Mouse (Mus musculus) ZHBTc4 (cell line): ENCODE data around the gene E430018J23Rik.
"Not testable (repeated sequence)": the region's sequence is repeated elsewhere in the genome, so short reads cannot be mapped to it uniquely, and the experiment has no call there.

Source experiments
- DNase-seq: peaks from one replicate; pipeline ENCODE4 v3.0.0-alpha.2; 2011; ENCODE audit warnings: low read depth, low spot score

E430018J23Rik gene

DNA sequence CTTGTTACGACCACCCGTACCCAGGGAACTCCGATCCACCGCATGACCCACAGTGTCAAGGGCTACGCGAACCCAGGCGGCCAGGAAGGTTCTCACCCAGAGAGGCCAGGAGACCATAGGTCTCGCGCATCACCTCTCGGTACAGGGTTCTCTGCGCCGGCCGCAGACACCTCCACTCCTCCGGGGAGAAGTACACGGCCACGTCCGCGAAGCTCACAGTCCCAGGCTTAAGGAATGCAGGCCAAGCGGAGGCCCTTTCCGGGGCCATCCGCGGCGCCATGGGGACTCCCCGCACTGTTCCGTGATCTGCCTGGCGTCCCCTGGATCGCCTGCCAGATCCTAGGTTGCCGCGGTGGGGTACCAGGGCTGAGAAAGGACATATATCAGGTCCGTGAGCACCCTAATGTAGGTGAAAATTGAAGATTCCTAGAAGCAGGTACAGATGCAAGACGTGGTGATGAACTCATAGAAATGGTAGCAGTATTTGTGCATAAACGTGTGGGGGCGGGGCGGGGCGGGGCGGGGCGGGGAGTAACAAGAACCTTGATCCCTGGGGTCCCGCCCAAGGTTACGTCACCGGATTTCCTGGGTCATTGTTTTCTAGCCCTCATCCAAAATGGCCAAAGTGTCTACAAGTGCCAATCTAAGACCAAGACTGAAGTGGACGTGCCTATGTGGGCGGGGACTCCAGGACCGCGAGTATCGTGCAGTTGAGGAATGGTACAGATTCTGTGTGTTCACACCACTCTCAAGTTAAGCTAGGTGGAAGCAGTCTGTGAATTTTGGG, at the start of gene E430018J23Rik:
E430018J23Rik (minus strand) TSS at position 473 of the 787 bp plus-strand sequence.
- peak; percentile 98 for DNase-seq

DNA sequence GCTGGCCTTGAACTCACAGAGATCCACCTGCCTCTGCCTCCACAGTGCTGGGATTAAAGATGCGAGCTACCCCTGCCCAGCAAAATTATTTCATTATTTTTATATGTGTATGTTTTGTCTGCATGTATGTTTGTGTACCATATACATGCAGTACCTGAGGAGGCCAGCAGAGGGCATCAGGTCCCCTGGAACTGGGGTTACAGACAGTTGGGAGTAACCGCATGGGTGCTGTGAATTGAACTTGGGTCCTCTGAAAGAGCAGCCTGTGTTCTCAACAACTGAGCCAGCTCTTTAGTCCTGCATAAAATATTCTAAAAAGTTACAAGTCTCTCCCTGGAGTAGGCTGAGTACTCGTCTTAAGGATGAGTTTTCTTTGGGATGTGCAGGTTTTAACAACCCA, 44.3 kb upstream of the E430018J23Rik start:
- peak; percentile 65 for DNase-seq

DNA sequence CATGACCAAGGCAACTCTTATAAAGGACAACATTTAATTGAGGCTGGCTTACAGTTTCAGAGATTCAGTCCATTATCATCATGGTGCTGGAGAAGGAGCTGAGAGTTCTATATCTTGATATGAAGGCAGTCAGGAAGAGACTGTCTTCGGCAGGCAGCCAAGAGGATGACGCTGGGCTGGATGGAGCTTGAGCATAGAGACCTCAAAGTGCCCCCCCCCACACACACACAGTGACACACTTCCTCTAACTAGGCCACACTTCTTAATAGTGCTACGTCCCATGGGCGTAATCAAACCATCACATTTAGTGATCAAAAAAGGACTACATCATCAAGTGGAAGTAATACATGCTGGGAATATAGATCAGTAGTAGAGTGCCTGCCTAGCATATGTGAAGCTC, 41.8 kb upstream of the E430018J23Rik start:
- DNase-seq, result no peak

DNA sequence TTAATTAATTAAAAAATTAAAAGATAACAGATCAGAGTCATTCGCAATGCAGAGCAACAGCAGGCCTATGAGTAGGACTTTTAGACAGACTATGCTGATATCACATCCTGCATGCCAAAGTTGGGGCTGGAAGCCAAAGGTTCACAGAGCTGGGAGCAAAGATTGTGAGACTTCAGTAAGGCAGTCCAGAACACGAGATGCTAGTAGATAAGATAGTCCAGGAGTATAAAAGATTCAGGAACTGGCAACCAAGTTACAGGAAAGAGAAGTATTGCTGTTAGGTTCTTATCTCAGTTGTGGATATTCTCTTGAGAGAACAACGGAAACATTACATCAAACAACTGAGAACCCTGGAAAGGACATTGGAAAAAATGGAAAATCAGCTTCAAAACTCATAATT, 32.9 kb upstream of the E430018J23Rik start:
- DNase-seq, result no peak

DNA sequence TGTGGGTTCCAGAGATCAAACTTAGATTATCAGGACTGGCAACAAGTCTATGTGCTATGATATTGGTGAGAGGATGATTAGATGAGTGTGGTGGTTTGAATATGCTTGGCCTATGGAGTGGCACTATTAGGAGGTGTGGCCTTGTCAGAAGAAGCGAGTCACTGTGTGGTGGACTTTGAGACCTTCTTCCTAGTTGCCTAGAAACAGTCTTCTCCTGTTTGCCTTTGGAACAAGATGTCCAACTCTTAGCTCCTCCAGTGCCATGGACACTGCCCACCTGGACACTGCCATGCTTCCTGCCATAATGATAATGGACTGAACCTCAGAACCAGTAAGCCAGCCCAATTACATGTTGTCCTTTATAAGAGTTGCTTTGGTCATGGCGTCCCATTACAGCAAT, 32.5 kb upstream of the E430018J23Rik start:
- no peak for DNase-seq

DNA sequence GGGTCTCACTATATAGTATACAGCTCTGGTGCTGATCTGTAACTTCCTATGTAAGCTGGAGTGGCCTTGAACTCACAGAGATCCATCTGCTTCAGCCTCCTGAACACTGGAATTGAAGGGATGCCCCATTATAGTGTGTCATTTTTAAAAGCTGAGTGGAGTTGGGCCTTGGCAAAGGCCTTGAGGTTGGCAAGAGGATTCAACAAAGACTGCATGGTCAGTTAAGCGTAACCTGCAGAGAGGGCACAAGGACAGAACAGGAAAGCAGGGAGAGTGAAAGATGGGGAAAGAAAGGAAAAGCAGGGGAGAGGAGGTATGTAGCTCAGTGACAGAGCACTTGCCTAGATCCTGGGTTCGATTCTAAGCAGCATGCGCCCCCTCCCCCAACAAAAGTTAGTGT, 31.9 kb upstream of the E430018J23Rik start:
- DNase-seq, result no peak

DNA sequence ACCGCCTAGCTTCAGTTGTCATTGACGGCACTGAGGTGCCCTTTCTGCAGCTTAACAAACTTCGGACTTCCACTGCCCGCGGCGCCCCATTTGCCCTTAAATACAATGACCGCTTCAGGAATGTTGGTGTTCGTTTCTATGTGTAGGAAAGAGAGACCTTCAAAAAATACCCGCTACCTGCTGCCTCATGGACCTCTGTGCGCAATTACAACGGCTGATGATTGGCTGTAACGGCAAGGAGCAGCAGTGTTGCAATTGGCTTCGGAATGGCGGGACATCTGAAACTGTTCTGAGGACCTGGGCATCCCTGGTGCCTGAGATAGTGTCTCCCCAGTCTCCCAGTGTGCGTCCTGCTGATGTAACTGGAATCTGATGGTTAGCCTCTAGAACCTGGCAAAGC, 28.8 kb upstream of the E430018J23Rik start:
- no peak for DNase-seq

DNA sequence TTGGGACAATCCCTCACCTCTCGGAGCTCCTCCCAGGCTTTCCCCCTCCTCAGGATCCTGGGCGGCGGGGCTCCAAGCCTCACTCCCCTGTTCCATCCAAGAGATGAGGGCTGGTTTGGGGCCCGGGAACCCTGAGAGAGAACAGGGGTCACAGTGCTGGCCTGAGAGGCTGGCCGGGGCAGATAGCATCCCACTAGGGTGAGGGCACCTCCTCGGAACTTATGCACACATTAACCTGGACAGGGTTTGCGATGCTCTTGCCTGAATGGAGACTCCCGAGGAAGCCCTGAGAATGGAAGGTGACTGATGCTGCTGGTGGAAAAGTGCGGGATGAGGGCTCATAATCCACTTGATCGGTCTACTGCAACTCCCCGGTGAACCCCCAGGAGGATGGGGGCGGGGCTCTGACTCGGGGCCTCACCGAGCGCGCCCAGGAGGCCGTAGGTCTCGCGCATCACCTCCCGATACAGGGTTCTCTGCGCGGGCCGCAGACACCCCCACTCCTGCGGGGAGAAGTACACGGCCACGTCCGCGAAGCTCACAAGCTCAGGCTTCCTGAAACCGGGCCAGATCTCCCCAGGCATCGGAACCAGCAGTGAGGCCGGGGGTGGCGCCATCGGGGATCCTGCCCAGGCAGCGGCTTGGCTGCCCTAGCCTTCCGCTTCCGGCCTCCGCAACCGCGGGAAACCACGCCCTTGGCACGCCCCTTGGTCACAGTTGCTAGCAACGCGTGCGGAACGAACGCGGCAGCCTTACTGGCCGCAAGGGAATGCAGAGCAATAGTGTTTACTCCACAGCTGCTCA, 28.2 kb upstream of the E430018J23Rik start, which contains the start of gene Zfp688:
Zfp688 (minus strand) TSS at position 681 of the 804 bp plus-strand sequence.
- DNase-seq, result peak; percentile 96

DNA sequence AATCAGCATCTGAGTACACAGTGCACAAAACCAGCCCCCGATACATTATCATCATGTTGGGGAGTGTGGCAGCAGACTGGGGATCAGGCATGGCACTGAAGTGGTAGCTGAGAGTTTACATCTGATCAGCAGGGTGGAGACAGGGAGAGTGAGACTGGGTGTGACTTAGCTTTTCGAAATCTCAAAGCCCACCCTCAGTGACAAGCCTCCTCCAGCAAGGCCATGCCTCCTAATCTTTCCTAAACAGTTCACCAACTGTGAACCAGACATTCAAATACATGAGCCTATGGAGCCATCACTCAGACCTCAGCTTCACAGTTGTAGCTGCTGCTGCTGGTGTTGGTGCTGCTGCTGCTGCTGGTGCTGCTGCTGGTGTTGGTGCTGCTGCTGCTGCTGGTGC, 18.0 kb upstream of the E430018J23Rik start:
- DNase-seq, result no peak

DNA sequence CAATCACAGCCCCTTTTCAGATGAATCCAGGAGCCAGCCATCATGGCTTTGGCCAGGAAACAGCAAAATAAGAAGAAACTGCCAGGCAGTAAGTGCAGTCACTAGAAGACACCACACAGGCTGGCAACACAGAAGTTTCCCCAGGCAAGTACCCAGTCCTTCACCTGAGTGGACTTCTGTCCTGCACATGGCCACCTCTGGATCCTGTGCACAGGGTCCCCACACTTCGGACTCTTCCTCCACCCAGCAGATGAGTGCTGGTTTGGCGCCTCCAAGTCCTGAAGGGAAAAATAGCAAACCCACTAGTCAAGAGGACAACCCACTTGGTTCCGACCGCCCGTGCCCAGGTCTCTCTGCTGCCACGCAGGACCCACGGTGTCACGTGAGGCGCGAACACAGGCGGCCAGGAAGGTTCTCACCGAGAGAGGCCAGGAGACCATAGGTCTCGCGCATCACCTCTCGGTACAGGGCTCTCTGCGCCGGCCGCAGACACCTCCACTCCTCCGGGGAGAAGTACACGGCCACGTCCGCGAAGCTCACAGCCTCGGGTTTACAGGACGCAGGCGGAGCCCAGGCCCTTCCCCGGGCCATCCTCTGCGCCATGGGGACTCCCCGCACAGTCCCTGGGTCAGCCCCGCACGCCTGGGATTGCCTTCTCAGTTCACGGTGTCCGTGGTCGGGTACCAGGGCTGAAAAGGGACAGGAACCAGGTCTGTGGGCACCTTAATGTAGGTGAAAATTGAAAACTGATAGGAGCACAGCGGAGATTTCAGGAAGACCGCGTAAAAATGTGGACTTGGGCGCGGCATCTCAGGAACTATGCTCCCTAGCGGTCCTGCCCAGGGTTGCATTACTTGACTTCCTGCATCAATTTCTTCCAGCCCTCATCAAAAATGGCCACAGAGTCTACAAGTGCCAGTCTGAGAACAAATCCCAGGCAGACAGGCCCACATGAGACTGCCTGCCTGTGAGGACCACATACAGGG, 12.9 kb upstream of the E430018J23Rik start, which contains the start of gene Zfp764:
Zfp764 (minus strand) TSS at position 821 of the 986 bp plus-strand sequence.
- peak; percentile 92 for DNase-seq

DNA sequence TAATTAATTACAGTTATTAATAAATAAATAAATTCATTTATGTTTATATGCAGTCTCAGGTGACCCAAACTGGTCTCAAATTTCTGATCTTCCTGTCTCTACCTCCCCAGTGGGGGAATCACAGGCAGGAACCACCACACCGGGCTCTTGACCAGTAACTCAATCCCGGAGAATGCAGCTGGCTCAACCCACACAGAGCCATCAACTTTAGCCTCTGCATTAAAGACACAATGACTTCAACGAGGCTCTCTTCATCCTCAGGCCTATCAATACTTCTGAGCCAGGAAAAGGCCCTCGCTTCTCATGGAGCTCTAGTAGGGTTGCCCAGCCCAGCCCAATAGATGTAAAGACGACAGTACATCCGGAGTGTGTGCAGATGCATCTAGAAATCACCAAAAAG, 10.7 kb upstream of the E430018J23Rik start:
- DNase-seq, result not testable (repeated sequence)

DNA sequence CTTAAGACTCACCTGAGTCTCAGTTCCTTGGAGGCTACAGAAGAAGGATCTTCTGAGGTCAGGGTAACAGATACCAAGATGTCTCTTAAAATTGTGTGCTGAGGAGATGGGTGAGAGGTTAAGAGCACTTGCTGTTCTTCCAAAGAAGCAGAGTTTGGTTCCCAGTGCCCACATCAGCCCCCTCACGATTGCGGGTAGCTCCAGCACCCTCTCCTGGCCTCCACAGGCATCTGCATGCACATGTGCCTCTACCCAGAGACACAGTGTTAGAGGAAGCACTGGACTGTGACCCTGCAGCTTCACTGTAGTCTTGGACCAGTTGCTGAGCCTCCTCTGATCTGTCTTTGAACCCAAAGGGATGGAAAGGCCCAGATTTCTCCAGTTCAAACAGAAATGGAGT, 9.6 kb upstream of the E430018J23Rik start:
- DNase-seq, result peak; percentile 53

DNA sequence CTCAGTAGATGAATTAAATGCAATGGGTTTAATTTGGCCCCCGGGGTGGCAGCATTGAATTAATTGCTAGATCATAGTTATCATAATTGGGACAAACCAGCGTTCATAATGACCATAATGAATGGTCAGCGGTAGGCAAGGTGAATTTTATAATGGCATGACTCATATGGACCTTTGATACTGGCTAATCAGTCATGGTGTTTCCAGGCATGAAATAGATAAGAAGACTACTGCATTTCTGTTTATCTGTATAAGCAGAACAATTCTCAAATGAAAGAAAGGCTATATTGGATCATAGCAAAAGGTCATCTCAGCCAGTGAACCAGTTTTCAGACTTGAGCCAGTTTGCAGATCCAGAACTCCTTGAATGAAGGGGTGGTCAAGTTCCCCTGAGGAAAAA, 6.9 kb upstream of the E430018J23Rik start:
- DNase-seq, result no peak

DNA sequence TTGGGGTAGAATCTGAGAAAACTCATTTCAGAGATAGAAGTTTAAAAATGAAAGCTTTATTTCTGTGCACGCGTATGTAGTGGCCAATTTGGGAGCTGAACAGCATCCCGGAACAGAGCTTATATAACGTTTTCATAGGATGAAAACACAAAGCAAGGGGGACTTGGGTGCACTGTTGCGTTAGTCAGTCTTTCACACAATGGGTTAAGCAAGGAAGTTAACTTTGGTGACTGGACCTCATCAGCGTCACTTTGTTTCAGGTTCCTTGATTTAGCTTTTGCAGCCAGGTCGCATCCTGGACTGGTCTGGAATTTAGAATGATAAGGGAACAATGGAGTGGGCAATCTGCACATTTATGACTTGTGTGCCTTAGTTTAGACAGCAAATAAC, 510 bp upstream of the E430018J23Rik start:
- no peak for DNase-seq

DNA sequence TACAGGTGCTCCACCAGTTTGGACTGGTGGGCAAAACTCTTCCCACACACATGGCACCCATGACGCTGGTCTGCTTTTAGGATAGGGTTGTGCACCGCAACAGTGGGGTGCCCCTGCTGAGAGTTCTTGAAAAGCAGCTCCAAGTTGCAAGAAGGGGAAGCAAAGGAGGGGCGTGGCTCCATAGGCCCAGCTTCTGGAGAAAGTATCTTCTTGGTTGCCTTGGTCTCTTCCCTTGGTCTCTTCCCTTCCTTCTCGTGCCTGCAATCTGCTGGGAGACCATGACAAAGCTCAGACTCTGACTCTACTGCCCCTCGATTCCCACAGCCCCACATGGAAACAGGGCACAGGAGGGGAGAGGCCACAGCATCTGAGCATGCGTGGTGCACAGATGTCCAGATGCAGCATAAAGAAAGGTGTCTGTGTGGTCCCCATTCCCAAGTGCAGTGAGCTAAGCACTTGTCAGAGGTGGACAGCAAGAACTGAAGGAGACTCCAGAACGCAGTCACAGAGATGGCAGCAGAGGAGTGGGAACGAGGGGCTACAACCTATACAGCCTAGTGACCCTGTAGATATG, 1.1 kb downstream of the E430018J23Rik start:
- no peak for DNase-seq

DNA sequence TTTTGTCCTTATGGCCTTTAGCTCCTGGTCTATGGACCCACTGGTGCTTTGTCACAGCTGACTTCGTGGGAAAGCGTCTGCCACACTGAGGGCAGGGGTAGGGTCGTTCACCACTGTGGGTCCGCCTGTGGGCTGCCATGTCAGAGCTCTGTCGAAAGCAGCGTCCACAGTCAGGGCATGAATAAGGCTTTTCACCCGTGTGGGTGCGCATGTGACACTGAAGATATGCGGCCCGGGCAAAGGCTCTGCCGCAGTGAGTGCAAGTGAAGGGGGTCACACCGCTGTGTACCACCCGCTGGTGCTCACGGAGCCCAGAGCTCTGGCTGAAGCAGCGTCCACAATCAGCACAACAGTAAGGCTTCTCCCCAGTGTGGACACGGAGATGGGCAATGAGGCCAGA, 1.9 kb downstream of the E430018J23Rik start:
- no peak for DNase-seq

DNA sequence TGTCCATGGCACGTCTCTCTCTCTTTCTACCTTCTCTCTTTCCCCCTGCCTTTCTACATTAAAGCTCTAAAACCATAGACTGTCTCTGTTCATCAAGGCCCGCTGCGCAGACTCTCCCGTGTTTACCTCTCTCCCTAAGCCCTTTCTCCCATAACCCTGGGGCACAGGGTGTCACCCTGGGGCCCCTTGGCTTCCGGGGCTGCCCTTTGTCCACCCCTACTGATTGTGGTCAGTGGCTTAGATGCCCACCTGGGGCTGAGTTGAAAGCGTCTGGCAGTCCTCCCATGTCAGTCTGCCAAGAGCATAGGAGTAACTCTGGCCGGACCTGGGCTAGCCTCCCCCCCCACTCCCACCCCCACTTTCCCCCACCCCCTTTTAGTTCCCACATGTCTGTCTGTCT, 3.1 kb downstream of the E430018J23Rik start:
- DNase-seq, result no peak

DNA sequence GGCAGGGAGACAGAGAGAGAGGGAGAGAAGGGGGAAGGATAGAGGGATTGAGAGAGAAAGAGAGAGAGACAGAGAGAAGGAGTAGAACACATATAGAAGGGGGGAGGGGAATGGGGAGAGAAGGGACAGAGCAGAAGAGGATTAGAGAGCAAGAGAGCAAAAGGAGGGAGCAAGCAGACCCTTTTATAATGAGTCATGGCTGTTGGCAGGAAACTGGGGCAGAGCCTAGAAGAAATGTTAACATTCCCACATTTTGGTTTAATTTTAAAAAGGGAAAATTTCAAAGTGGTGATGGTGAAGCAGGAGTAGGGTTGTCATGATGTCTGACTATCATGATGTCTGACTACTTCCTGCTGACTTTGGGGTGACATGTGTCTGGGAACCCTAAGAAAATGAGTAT, 5.2 kb downstream of the E430018J23Rik start:
- DNase-seq, result not testable (repeated sequence)

DNA sequence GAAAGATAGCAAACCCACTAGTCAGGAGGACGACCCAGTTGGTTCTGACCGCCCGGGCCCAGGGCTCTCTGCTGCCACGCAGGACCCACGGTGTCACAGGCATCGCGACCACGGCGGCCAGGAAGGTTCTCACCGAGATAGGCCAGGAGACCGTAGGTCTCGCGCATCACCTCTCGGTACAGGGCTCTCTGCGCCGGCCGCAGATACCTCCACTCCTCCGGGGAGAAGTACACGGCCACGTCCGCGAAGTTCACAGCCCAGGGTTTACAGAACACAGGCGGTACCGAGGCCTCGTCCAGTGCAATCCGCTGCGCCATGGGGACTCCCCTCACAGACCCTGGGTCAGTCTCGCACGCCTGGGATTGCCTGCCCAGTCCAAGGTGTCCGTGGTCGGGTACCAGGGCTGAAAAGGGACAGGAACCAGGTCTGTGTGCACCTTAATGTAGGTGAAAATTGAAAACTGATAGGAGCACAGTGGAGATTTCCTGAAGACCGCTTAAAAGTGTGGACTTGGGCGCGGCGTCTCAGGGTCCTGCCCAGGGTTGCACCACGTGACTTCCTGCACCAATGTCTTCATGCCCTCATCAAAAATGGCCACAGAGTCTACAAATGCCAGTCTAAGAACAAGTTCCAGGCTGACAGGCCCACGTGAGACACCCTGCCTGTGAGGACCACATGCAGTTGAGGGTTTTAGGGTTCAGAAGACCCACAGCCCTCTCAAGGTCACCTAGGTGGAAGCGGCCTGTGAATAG, 6.6 kb downstream of the E430018J23Rik start, which contains the start of gene 9130019O22Rik:
9130019O22Rik (minus strand) TSS at position 526 of the 752 bp plus-strand sequence.
- peak; percentile 94 for DNase-seq

DNA sequence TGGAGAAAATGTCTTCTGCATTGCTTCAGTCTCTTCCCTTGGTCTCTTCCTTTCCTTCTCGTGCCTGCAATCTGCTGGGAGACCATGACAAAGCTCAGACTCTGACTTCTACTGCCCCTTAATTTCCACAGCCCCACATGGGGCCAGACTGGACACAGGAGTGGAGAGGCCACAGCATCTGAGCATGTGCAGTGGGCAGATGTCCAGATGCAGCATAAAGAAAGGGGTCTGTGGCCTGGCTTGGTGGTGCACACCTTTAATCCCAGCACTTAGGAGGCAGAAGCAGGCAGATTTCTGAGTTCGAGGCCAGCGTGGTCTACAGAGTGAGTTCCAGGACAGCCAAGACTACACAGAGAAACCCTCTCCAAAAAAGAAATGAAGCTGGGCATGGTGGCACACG, 7.9 kb downstream of the E430018J23Rik start:
- not testable (repeated sequence) for DNase-seq
